Mouse (Mus musculus) urinary bladder, postnatal 4 days (tissue): ENCODE measurements at regions not wholly inside any gene's neighbourhood (a gene's known extent, or its start where the extent isn't known, plus 50 kb on each side); places are given as distances from the start of the nearest gene placed in this dataset.

Experiments
- DNase-seq, 2 experiments: peaks; one replicate each; pipeline ENCODE4 v3.0.0; 2021 to 2022; ENCODE audit warnings: low spot score in 2 of 2

DNA sequence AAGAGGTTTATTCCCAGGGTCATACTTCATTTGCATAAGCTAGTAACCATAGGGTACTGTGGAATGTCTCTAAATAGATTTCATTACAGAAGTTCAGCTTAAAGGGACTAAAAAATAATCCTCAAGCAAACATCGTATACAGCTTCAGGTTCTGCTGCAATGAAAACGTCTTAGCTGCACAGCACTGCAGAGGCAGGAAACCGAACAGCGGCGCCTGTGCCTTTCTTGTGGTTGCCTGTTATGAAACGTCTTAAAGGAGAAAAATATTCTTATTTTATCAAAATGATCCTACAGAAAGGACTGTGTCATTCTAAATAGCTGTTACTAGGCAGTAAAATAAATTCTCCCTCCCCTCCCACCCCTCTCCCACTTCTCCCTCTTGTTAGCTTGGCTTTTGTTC lies 226.0 kb upstream of the Fam241a start:
- DNase-seq, result no peak

DNA sequence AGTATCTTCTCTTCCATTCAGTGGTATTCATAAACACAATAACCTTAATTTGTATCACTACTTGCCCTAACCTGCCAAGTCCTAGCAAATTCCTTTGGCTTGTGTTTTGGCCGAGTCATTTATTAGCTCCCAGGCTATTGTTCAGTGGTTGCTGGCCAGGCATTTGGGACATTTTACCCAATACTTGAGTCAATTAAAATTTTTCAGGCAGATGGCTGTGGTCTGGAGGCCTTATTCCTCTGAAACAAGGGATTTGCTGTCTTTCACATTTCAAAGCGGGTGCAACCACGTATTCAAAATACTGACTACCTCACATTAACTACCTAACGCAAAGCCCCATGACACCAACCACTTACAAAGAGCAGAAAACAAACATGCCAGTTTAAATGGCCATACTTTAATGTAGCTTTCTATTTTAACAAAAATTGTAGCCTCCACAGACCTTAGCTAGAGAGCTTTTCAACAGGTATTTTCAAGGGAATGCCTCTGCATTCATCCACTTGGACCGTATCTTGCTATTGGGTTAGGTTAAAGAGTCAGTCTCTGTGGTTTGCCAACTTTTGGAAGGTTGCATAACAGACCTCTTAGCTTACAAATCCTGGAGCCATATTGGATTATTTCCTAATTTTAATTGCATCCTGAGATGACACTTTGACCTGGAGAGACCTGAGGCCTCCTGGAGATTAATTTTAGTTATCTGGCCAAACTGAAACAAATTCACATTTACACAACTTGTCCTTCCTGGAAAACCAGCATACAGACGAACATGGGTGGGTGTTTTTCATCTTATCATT lies 224.7 kb upstream of the Fam241a start:
- DNase-seq, result no peak

DNA sequence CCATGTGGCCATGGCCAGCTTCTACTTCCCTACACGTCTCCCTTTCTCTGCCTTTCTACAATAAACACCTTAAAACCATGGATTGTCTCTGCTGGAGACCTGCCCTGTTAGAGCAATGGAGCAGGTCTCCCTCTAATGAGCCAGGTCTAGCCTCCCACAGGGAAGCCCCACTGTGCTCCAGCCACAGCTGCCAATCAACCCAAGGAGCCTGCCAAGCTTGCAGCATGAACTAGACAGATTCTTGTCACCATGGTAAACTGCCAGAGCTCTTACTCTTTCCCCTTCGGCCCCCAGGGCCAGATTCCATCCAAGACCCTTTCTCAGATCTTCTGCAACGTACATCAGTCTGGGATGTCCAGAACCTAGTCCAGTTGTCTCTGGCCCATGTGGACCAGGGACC lies 217.1 kb upstream of the Fam241a start:
- DNase-seq, result no peak

DNA sequence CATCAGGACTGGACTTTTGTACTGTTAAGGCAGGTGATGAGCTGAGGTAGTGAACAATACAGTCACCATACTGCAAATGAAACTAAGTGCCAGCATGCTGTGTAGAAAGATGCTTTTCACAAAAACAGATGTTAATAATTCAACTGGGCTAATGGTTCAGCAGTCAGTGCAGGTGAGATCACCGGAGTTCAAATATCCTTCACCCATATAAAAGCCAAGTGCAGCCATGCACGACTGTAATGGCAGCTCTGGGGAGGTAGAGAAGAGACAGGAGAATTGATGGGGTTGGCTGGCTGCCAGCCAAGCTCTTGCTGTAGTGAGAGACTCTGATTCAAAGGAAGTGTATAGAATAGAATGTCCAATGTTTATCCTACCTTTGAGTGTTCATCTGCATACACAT lies 214.3 kb upstream of the Fam241a start:
- DNase-seq, result no peak

DNA sequence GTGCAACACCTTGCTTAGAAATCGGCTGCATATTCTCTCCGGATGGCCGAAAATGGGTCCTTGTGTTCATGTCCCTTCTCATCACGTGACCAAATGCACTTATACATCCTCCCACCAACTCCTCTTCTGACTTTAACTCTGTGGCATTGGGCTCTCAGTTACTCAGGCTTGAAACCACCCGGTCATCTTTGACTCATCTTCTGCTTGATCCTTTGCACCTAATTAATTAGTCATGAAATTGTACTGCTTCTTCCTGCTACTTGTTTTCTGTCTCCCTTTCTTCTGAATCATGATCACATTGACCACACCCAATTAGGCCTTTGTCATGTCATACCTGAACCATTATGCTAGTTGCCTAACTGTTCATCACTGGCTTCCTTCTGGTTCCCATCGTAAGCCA lies 208.4 kb upstream of the Fam241a start:
- no peak for DNase-seq

DNA sequence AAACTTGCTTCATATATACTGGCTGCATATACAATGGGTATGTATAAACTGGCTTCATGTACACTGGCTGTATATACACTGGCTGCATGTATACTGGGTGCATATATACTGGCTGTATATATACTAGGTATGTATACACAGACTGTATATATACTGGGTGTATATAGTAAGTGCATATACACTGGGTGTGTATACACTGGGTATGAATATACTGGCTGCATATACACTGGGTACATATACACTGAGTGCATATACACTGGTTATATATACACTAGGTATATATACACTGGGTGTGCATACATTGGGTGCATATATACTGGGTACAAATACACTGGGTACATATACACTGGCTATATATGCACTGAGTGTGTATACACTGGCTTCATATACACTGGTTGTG lies 196.9 kb upstream of the Fam241a start:
- no peak for DNase-seq

DNA sequence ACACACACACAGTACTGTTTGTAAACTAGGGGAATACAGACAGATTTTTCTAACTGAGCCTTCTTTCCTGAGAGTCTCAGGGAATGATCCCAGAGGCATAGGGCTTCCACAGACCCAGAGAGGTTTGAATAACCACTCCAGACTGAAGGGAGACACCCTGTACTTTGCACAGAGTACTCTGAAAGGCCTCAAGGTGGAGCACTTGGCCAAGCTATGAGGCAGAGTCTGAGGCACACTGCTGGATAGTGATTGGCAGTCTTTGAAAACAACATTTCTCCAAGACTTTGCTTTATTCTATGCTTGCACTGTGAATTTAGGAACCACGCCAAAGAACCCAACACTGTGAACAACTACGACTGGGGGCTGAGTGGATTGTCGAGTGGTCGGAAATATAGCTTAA lies 192.1 kb upstream of the Fam241a start:
- DNase-seq, result peak in 1 of 2 experiments; percentile 21

DNA sequence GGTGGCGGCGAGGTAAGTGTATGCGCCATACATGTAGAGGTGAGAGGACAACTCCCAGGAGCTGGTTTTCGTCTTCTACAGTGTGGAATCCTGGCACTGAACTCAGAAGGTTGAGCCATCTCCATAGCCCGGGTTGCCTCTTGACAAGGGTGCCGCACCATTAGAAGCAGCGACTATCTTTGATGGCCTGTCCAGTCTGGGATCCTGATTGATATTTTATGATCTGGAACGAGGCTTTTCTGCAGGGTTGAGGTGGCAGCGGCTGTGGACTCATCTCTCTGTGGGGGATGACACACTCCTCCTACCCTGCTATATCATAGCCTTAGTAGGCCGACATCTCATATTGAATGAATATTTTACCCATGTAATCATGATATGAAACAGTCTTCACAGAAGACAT lies 191.0 kb upstream of the Fam241a start:
- DNase-seq, result no peak

DNA sequence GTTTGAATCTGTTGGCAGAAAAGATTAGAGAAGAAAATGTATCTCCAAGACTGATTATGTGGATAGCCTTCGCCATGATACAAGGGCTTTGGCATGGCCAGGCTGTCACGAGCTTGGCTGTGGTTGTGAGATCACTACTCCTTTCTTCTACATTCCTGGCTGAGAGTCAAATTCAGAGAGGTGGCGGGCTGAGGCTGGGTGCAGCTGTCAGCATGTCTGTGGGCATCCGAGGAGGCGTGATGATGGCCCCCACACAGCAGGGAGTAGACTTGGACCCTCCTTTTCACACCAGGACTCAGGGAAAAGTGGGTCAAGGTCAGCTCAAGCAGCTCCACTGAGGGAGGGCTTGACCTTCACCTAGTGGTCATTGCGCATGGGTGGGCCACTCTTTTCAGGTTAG lies 186.3 kb upstream of the Fam241a start:
- DNase-seq, result no peak

DNA sequence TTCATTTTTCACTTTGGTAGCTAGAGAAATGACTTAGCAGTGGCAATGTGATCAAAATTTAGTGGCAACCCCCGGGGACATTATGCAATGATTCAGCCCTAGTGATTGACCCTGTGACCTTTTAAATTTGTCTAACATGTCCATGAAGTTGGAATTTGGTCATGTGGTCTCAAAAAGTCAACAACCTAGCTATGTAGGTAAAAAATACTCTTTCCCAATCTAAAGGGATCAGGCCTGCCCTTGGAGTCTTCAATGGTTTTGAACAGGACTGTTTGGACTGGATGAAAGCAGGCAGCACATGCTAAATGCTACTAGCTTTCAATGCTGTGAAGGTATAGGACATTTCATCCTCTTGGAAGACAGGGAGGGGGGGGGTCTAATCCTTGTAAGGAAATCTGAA lies 185.3 kb upstream of the Fam241a start:
- no peak for DNase-seq

DNA sequence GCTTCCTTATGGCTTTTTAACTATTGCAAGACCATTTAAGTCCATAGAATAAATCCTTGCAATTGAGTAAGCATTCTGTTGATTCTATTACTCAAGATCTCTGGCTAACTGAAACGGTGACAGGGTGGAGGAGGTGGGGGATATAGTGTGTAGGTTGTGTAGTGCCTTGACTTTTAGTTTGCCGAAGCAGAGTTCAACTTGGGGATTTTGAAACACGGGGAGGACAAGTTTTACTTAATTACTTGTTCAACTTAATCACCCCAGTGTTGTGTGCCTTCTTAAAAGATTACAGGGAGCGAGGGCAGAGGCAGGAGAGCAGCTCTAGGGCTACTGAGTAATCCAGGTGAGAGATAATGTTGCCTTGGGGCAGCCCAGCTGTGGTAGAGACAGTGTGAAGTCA lies 171.7 kb upstream of the Fam241a start:
- DNase-seq, result no peak

DNA sequence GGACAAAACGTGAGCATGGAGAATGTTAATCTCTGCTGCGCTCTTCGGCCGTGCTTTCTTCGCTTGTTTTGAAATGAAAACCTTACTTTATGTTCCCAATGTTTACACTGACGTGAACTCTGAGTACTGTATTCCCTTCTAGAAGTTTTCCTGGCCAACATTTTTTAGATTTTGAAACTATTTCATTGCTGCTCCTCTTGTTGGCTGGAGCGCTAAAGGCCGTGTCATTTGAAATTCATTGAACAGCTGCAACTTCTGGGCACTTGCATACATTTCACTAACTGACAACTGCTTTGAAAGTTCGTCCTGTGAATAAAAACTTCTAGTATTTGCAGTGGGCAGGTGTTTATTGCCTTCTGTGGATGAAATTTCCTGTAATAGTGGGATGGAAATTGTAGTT lies 157.9 kb upstream of the Fam241a start:
- DNase-seq, result no peak

DNA sequence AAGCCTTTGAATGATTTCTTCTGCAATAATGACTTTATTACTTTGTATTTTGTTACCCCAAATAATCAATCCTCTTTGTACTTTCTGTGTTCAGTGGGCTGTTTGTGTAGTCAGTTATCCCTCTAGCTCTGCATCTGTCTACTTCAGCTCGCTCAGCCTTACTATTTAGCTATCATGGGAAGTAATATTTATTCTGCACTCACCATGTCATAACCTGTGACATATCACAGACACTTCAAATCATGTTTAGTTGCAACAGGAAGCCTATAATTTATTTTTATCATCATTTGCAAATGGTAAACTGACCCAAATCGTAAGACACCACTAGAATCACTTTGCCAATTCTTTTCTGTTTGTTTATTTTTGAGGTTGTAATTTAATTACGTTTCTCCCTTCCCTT lies 147.6 kb upstream of the Fam241a start:
- DNase-seq, result no peak

DNA sequence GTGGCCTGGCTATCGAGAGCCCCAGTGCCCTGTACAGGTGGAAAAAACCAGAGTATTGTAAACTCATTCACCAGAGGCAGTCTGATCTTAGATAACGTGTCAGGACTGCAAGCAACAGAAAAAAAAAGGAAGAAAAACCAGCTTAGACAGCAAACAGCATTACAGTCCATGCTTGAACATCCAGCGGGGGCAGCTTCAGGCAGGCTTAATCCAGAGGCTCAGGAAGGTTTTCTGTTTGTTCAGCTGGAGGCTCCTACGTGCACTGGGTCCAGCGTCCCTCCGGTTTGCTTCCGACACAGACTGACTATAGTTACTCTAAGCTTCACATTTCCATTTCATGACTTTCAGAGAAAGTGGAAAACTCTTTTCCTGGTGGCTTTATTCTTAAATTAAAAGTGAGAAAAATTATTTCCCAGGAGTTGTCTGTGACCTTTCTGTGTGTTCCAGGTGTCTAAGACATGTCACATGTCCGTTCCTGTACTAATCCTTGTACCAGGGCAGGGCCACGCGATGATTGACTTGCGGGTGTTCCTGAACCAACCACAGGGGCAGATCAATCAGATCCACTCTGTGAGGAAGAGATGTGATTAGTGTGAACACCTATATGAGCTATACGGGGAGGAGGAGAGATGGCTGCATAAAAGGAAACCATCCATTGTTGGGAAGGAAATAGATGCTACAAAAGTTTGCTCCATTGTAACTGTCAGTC lies 144.4 kb upstream of the Fam241a start:
- no peak for DNase-seq

DNA sequence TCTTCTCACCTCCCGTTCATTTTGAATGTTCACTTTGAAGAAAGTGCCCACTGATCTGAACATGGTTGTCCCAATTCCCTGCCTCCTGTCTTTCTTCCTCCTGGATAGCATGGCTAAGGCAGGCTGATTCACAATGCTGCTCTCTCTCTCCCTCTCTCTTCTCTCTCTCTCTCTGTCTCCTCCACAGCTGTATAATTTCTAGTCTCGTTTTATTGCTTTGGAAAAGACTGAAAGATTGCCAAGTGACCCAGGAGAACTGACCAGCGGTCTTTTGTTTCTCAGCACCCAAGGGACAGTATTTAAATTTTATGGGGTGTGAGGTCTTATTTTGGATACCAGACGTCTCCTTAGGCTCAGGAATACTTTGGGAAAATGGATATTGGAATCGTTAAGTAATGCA lies 143.1 kb upstream of the Fam241a start:
- DNase-seq, result no peak

DNA sequence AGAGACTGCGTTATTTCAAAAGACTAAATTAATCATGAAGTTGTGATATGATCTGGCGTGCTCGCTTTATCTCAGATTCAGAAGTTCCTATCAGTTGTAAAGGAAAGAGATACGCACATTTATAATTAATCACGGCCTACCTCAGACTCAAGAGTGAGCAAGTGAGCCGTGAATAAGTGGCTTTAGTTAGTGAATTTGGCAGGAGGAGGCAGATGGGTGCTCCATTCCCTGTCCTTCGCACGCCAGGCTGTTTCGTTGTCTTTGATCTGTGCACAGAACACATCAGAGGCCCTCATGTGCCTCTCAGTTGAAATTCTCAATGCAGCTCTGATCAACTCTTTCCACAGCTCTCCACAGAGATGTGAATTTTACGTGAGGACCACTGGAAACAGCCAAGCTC lies 140.4 kb upstream of the Fam241a start:
- no peak for DNase-seq

DNA sequence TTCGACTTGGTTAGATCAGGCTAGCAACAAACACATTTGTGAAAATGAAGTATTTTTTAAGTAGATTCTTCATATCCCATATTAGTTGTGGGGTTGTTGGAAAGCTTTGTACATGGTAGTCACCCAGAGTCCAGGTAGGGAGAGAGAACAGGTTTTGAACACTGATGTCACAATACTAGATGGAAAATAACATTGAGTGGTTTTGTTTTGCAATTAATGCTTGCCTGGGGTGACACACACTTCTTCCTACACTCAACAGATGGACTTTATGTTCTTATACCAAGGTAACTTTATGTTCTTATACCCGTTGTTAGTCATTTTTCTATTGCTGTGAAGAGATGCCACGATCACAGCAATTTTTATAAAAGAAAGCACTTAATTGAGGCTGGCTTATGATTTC lies 134.2 kb upstream of the Fam241a start:
- no peak for DNase-seq

DNA sequence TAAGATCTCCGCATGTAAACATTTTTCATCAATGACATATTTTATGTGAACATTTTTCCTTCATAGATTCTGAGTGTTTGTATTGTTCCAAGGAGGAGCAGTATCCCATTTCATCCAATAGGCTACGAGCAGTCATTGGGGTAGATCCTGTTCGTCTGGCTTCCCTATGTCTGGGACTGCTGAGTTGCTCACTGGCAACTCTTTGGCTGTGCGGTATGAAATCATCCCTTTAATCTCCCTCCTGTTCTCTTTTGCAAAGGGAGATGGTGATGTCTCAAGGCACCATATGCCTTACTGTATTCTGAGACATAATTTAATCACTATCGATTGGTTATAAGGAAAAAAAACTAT lies 133.4 kb upstream of the Fam241a start:
- no peak for DNase-seq

DNA sequence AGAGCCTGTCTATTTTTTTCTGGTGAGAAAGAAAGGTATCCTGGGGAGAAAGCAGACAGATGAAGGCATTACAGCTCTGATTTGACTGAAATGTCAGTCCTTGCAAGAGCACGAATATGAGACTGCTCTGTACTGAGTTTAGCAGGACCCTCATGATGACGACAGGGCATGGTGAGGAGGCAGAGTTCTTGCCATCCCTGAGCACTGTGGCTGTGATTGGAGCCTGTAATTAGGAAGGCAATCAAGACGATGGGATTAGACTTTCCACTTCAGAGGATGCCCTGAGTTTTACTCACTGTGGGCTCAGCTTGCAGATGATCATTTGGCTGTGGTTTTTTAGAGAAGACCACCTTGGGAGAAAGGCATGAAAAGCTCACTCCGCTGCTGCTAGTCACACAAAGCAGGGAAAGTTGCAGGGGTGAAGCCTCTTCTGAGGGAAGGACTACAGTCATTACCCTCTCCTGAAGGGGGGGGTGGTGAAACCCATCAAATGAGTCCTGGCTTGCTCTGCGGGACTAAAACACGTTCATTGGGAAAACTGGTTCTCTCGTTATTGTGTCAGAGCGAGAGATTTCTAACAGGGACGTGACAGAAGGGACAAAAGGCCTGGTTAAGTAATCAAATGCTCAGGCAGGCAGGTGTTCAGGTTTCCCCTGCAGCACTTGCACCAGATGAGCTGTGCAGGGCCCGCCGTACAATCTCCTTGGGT lies 132.9 kb upstream of the Fam241a start:
- no peak for DNase-seq

DNA sequence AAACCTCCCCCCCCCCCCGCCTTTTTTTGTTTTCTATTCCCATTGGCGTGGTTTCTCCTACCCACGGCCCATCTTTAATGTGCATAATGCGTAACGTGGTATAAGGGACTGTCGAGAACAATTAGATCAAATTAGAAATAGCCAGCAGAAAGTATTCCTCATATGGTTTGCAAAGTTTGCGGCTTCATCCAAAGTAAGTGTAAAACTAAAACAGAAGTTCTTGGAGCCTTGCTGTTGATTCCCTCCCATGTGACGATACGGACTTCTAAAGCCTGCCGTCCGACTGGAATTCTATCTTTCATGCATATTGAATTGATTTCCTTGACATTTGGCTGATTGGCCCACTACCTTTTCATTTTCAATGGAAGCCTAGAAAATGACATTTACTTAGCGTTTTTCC lies 128.7 kb upstream of the Fam241a start:
- no peak for DNase-seq

DNA sequence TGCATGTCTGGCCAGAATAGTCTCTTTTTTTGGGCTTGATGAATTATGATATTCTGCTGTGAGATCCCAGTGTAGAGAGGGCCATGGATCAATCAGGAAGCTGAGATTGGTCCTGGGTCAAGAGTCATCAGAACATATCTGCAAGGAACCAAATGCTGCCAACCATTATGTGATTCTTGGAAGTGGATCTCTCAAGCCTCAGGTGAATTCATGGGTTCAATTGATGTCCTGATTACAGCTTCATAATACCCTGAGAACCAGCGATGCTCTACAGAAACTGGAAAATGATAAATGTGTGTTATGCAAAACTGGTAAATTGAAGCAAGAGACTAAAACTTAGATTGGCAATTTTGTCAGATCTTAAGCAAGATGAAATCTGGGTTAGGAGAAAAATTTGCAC lies 118.8 kb upstream of the Fam241a start:
- no peak for DNase-seq

DNA sequence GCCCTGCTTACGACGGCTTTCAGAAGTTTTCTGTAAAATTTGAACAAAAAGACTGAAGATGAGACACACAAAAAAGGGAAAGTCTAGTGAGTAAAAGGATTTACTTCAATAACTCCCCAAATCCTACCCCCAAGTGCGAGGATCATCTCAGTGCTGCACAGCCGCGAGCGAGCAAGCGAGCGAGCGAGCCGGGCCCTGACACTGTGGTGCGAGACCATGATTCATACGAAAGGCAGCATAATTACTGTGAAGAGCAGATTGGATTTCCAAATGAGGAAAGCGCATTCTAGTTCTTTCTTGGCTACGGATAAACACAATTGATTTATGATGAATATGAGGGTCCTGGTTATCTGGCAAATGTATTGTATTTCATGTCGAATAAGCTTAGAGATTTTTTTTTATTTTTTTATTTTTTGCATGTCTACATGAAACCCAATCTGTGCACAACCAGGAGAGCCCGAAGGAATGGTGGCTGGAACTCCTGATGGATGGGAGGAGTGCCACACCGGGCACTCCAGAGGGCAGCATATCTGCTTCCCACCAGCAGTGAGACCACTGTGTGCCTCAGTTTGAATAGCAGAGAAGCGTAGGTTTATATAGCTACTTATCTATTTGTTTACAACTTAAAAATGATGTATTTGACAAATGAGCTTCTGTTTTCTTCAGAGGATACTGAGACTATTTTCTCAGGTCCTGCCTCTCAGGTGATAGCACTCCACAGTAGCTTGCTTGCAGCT lies 106.9 kb upstream of the Fam241a start:
- no peak for DNase-seq
